Mouse (Mus musculus): ENCODE data around the gene Edf1. TPM values are rescaled to one million over a fixed set of nuclear protein-coding genes. Genes with fewer than 3 reads are reported as not detected.

Edf1 gene
- total RNA-seq, 2 experiments from 2014 or later = 188 to 189 TPM

GRCm38 (mm10) chr2:25558774-25559173, 1.1 kb downstream of the Edf1 start:
- no peak for DNase-seq
- intact Hi-C loops (cut with DNase I) = loop anchor here (10.0 kb wide), 1 partner anchor 134 kb away; the partner anchor contains the start of genes Abca2 and Fut7

GRCm38 (mm10) chr2:25560551-25560950, 2.9 kb downstream of the Edf1 start:
- DNase-seq = no peak
- intact Hi-C loops (cut with DNase I) = no loop called here

DNA sequence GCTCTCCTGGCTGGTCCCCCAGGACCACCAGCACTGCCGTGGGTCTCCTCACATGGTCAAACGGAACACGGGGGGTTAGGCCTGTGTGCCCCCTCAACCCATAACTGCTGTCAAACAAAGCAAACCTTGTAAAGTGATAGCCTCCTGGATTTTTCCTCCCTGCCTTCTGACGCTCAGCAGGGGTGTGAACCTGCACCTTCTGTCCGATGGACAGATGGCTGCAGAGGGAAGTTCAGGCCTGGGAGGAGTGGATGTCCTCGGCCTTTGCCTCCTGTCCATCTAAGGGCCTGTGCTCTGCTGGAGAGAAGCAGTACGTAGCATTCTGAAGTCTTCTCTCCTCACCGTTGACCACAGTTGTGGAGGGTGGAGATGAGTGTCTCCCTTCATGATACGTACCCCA, 4.3 kb downstream of the Edf1 start:
- intact Hi-C loops (cut with DNase I) = no loop called here
- DNase-seq = no peak

DNA sequence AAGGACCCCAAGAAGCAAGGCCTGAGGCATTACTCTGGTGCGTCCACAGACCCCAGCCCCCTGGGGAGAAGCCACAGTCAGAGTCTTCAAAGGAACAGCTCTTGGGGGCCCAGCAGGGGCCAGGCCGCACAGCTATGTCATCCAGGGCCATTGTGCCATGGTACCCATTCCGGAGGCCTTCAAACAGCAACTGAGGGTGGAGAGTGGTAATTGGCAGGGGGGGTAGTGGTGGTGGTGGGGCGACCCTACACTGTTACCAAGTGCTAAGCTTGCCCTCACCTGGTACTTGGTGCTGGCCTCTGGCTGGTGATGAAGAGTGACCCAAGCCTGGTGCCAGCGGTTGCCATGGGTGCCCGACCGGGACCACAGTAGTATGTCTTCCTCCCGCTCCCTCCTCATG, 8.1 kb downstream of the Edf1 start:
- intact Hi-C loops (cut with DNase I) = no loop called here
- no peak for DNase-seq

DNA sequence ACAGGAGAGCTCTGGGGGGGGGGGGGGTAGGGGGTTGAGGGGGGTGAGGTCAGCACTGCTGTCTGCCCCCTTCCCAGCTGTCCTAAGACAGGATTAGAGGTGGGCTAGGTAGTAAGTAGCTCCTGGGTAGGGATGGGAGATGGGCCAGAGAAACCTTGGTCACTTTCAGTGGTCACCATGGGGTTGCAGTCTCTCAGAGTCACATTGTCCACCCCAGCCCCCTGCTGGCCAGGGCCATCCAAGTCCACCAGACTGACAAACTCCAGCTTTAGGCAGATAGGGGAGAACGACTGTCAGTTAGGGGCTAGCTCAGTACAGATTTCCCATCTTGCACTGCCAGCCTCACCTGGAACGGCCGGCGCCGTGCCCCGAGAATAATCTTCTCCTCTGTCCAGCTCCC, 8.9 kb downstream of the Edf1 start:
- no peak for DNase-seq
- intact Hi-C loops (cut with DNase I) = no loop called here

DNA sequence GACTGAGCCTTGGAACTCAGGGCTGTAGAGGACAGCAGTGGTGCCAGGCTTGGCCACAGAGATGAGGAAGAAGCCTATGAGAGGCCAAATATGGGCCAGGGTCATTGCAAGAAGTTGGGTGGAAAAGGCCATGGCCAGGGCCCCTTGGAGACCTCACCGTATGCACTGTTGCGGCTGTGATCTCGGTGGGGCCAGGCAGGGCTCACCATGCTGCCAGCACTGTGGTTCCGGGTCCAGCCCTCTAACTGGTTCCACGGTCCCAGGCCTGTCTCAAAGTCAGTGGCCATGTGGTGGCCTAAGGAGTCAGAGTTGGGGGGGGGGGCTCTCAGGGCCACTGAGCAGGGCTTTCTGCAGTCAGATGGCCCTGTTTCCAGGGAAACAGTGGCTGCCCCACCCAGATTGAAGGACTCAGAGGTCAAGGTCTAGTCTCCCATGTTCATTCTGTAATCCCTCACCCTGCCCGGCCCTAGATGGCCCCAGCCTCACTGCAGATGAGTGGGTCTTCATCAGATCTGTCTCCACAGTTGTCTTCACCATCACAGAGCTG, 10.9 kb downstream of the Edf1 start:
- DNase-seq = no peak
- intact Hi-C loops (cut with DNase I) = no loop called here

DNA sequence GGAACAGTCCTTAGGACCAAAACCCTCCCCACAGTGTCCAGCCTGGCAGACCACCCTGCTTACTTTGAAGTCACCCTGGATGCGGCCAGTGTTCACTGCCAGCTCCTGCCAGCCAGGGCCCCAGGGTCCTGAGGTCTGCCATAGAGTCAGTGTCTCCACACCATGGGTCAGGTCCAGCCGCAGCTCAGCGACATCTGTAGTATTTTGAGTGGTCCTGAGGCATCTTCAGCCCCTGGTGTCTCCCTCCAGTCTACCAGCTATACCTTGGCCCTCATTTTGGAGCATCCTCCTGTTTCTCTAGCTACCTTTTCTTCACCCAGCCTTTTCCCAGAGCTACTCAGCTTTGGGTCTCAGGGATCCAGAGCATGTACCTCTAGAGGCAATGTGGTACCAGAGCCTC, 11.7 kb downstream of the Edf1 start:
- no peak for DNase-seq
- intact Hi-C loops (cut with DNase I) = no loop called here

DNA sequence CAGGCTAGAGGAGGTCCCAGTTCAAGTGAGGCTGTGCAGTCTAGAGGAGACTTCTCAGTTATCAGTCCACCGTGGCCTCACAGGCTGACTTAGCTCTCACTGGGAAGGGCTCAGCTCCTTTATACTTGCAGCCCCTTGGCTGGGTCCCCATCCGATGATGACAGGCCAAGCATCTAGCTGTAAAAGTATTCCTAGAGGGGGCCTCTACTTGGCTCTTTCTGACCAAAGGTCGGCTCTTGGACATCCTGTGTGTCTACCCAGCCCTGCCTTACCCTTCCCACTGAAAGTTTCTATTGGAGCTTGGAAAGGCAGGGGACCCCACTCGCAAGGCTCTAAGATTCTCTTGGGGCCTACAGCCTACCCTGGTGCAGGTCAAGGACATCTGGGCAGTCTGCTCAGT, 13.6 kb downstream of the Edf1 start:
- intact Hi-C loops (cut with DNase I) = no loop called here
- no peak for DNase-seq

GRCm38 (mm10) chr2:25573068-25573467, 15.4 kb downstream of the Edf1 start:
- intact Hi-C loops (cut with DNase I) = no loop called here

GRCm38 (mm10) chr2:25574136-25574535, 16.5 kb downstream of the Edf1 start:
- no peak for DNase-seq
- intact Hi-C loops (cut with DNase I) = no loop called here

More at GRCm38 (mm10) chr2:25573068-25573467, 15.4 kb downstream of the Edf1 start:
- no peak for DNase-seq

- intact Hi-C loops (cut with DNase I) = no loop called here
- DNase-seq = peak; percentile 98 to 99
Measured at GRCm38 (mm10) chr2:25574579-25575431, 17.2 kb downstream of the Edf1 start, which contains the start of the genes Mamdc4 and Phpt1. Gene Mamdc4 (minus strand): TSS chr2:25574845. Gene Phpt1 (minus strand): TSS chr2:25575224.

DNA sequence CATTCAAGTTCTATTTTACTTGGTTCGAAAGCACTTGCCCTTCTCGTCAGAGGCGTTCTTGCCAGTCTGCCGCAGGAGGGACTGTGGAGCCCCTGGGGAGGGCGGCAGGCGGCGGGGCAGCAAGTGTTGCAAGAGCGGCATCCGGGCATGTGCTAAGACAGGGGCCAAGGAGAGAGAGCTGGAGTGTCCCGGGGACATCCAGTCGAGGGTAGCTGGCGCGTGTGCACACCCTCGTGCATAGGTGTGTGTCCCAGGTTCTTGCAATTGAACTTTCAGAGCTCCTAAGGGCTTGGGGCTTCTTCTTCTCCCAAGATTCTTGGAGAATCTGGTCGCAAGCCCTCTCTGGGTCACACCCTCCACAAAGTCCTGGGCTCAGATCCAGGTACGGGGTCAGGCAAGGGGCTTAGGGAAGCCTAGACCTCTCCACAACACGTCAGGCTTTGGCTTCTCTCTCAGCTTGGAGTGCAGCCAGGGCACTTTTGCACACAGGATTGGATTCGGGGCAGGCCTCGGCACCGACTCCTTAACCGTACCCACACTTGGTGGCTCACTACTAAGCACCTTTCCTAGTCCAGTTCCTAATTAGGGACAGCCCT, 17.9 kb downstream of the Edf1 start:
- DNase-seq = peak; percentile 53 to 60
- intact Hi-C loops (cut with DNase I) = no loop called here

DNA sequence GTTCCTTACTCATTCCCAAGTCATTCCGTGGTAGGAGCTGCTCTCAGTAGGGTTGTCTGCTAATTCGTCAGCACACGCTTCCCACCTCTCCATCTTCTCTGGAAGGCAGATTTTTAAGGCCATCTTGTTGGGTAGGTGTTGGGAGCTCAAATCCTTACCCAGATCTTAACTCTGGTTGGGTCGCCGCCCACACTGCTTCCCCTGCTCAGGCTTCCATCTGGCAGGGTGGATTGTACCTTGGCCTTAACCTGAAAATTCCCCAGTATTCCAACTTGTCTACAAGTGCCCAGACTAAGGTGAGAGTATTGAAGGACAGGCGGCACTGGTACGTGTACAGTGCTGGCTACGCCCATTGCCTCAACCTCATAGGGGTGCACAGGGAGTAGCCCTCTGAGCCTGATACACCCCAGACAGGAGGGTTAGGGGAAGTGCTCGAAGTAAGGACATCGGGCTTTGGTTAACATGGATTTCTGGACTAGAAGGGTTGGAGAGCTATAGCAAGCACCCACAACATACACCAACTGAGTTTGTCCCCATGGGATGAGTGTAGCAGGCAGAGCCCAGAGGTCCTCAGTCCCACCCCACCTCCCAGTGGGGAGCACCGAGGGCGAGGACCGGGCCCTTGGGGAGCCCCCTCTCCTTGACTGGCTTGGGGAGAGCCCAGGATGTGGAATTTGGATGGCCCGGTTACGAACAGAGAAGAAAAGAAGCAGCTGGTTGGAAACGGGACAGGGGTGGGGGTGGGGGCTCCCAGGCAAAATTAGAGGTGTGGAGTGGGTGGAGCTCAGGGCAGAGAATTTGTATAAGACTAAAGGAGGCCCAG, 18.6 kb downstream of the Edf1 start:
- no peak for DNase-seq
- intact Hi-C loops (cut with DNase I) = no loop called here

GRCm38 (mm10) chr2:25576965-25577891, 19.6 kb downstream of the Edf1 start:
- DNase-seq = no peak
- intact Hi-C loops (cut with DNase I) = no loop called here

- intact Hi-C loops (cut with DNase I) = no loop called here
Measured at GRCm38 (mm10) chr2:25577951-25578795, 20.5 kb downstream of the Edf1 start.

GRCm38 (mm10) chr2:25578796-25579736, 21.4 kb downstream of the Edf1 start:
- no peak for DNase-seq

More at GRCm38 (mm10) chr2:25577951-25578795, 20.5 kb downstream of the Edf1 start:
- DNase-seq = no peak

DNA sequence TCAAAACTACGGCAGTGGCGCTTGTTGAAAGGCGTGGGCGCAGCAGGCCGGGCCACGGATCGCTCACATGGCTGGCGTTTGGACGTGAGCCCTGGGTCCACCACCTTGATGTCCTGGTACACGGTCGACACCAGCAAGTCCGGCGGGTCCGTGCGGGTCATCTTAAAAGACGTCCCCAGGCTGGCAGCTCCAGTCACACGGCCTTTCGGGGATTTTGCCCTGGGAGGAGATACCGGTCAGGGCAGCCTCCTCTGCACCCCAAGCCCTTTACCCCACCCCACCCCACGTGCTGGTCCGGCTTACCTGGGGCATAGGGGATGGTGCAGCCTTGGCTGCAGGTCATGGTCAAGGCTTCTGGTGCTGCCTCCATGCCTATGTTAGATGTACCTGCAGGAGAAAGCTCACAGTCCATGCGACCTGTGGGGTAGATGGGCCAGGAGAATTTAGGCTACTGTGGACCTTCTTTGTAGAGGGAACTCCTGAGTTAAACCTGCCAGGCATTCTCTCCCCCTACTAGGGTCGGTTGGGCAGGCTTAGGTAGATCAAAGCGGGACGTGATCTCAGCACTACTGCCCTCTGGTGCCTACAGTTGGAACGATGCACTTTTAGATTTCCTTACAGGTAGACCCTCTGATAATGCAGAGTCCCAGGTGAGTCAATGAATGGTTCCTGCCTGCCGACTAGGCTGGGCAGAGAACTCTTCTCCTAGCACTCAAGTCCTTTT, 22.3 kb downstream of the Edf1 start:
- peak in 1 of 2 experiments; percentile 43 for DNase-seq
- intact Hi-C loops (cut with DNase I) = no loop called here

More at GRCm38 (mm10) chr2:25578796-25579736, 21.4 kb downstream of the Edf1 start:
- intact Hi-C loops (cut with DNase I) = no loop called here
